Mouse (Mus musculus): ENCODE measurements around the gene Fam19a5.

DNA sequence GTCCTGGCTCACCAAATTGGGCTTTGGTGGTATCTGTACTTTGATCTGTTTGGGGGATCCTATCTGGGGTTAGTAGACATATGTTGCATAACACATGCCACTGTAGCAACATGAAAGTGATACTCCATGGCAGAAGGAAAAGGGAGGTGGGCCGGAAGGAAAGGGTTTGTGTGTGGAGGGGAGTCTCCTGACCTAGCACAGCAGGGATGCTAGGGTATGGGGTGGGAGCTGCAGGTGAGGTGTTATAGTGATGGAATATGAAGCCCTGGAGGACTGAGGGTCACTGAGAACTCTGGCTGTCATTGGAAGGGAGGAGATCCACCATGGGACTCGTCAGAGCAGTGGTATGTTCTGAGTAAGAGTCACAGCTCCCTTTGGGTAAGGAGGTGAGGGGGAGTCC lies 239.2 kb downstream of the Fam19a5 start:
- no peak for TF ChIP-seq CTCF (IDR thresholded peaks at IDR 0.05; ENCODE audit: borderline replicate concordance, insufficient read depth, low read length)
- no peak for TF ChIP-seq POLR2A (IDR thresholded peaks at IDR 0.05; ENCODE audit: low read depth, low read length)

All from embryonic fibroblast, embryonic 13.5 days (primary cell).